Mouse (Mus musculus) thymus, postnatal 10 days (tissue): ENCODE results near the gene Mrgprb8.
"Not testable (repeated sequence)": the region's sequence is repeated elsewhere in the genome, so short reads cannot be mapped to it uniquely, and the experiment has no call there.

Source experiments
- DNase-seq, 2 experiments: peaks; one replicate each; pipeline ENCODE4 v3.0.0; 2021; ENCODE audit warnings: low spot score in 2 of 2

The Mrgprb8 gene

GRCm38 (mm10) chr7:48388226-48388625 is at the start of gene Mrgprb8:
TSS of gene Mrgprb8 (plus strand) at chr7:48388526.
- DNase-seq: no peak

GRCm38 (mm10) chr7:48435936-48436335 is 47.6 kb downstream of the Mrgprb8 start:
- not testable (repeated sequence) for DNase-seq

- no peak for DNase-seq
Measured at GRCm38 (mm10) chr7:48436581-48436980, 48.3 kb downstream of the Mrgprb8 start.
